Mouse (Mus musculus): ENCODE measurements at regions not wholly inside any gene's neighbourhood (a gene's known extent, or its start where the extent isn't known, plus 50 kb on each side); places are given as distances from the start of the nearest gene placed in this dataset.

GRCm38 (mm10) chr1:163650577-163651180 is 74.4 kb downstream of the Mettl11b start:
- H3ac ChIP-seq (ENCODE audit: control insufficient read depth, insufficient read length) = no peak overlapping the region
- H3K4me3 ChIP-seq = no peak overlapping the region
- H3K79me2 ChIP-seq (ENCODE audit: control insufficient read depth, insufficient read depth) = no peaks in the 10 kb centered on the region
- H3K27me3 ChIP-seq (ENCODE audit: control insufficient read depth, insufficient read depth, insufficient read length) = no peaks in the 10 kb centered on the region
- no peak for TF ChIP-seq TCF3 (IDR thresholded peaks at IDR 0.05; ENCODE audit: insufficient read length, low read depth)
- no peak for TF ChIP-seq E2F4 (IDR thresholded peaks at IDR 0.05; ENCODE audit: insufficient read depth)
- no peak for TF ChIP-seq TCF12 (IDR thresholded peaks at IDR 0.05; ENCODE audit: insufficient read depth, poor library complexity, severe bottlenecking)
- no peak for TF ChIP-seq POLR2A (IDR thresholded peaks at IDR 0.05; ENCODE audit: insufficient read length, low read depth)
- TF ChIP-seq CEBPB (IDR thresholded peaks at IDR 0.05; ENCODE audit: insufficient read depth, poor library complexity, severe bottlenecking) = no peak
- no peaks in the 10 kb centered on the region for H3K36me3 ChIP-seq (ENCODE audit: control insufficient read depth, insufficient read depth)
- no peak overlapping the region for H3K4me2 ChIP-seq (ENCODE audit: low read depth)

GRCm38 (mm10) chr1:163642091-163642490 is 82.9 kb downstream of the Mettl11b start:
- Histone ChIP-seq H3K36me3 (ENCODE audit: control insufficient read depth, insufficient read depth) (no peaks in the 10 kb centered on the region), H3K4me2 (ENCODE audit: low read depth) (no peak overlapping the region), H3K27me3 (ENCODE audit: control insufficient read depth, insufficient read depth, insufficient read length) (no peaks in the 10 kb centered on the region), H3ac (ENCODE audit: control insufficient read depth, insufficient read length) (no peak overlapping the region), H3K4me3 (no peak overlapping the region), H3K79me2 (ENCODE audit: control insufficient read depth, insufficient read depth) (no peaks in the 10 kb centered on the region)
- TF ChIP-seq MYOG (IDR thresholded peaks at IDR 0.05; ENCODE audit: control insufficient read depth in 1 of 3, insufficient read depth in 1 of 3, insufficient read length in 2 of 3, low read depth in 2 of 3) = no peak
- TF ChIP-seq MYOD1 (IDR thresholded peaks at IDR 0.05; ENCODE audit: control insufficient read depth in 1 of 3, insufficient read length in 2 of 3, low read depth in 2 of 3) = no peak
- no peak for TF ChIP-seq TCF3 (IDR thresholded peaks at IDR 0.05; ENCODE audit: insufficient read length, low read depth)
- no peak for TF ChIP-seq E2F4 (IDR thresholded peaks at IDR 0.05; ENCODE audit: insufficient read depth)
- TF ChIP-seq TCF12 (IDR thresholded peaks at IDR 0.05; ENCODE audit: insufficient read depth, poor library complexity, severe bottlenecking) = no peak
- no peak for TF ChIP-seq POLR2A (IDR thresholded peaks at IDR 0.05; ENCODE audit: insufficient read length, low read depth)
- no peak for TF ChIP-seq USF1 (IDR thresholded peaks at IDR 0.05; ENCODE audit: low read depth)
- TF ChIP-seq POLR2AphosphoS2 (IDR thresholded peaks at IDR 0.05; ENCODE audit: insufficient read length, low read depth) = no peak

- Histone ChIP-seq H3K27me3 (ENCODE audit: control insufficient read depth, insufficient read depth, insufficient read length) (no peaks in the 10 kb centered on the region), H3K79me2 (ENCODE audit: control insufficient read depth, insufficient read depth) (no peaks in the 10 kb centered on the region), H3K4me3 (no peak overlapping the region), H3K36me3 (ENCODE audit: control insufficient read depth, insufficient read depth) (no peaks in the 10 kb centered on the region), H3ac (ENCODE audit: control insufficient read depth, insufficient read length) (no peak overlapping the region), H3K4me2 (ENCODE audit: low read depth) (no peak overlapping the region)
- no peak for TF ChIP-seq SRF (IDR thresholded peaks at IDR 0.05; ENCODE audit: control insufficient read depth, insufficient read length, low read depth)
- no peak for TF ChIP-seq USF1 (IDR thresholded peaks at IDR 0.05; ENCODE audit: low read depth)
Measured at GRCm38 (mm10) chr1:163640527-163641228, 84.4 kb downstream of the Mettl11b start.

GRCm38 (mm10) chr1:163630291-163630812 is 94.7 kb downstream of the Mettl11b start:
- no peaks in the 10 kb centered on the region for H3K27me3 ChIP-seq (ENCODE audit: control insufficient read depth, insufficient read depth, insufficient read length)
- H3K79me2 ChIP-seq (ENCODE audit: control insufficient read depth, insufficient read depth) = no peaks in the 10 kb centered on the region
- no peak overlapping the region for H3K4me3 ChIP-seq
- H3ac ChIP-seq (ENCODE audit: control insufficient read depth, insufficient read length) = no peak overlapping the region
- H3K36me3 ChIP-seq (ENCODE audit: control insufficient read depth, insufficient read depth) = no peaks in the 10 kb centered on the region
- H3K4me2 ChIP-seq (ENCODE audit: low read depth) = no peak overlapping the region
- no peak for TF ChIP-seq MYOD1 (IDR thresholded peaks at IDR 0.05; ENCODE audit: control insufficient read depth in 1 of 3, insufficient read length in 2 of 3, low read depth in 2 of 3)
- TF ChIP-seq E2F4 (IDR thresholded peaks at IDR 0.05; ENCODE audit: insufficient read depth) = no peak
- TF ChIP-seq POLR2A (IDR thresholded peaks at IDR 0.05; ENCODE audit: insufficient read length, low read depth) = no peak
- TF ChIP-seq CEBPB (IDR thresholded peaks at IDR 0.05; ENCODE audit: insufficient read depth, poor library complexity, severe bottlenecking) = no peak
- TF ChIP-seq TCF12 (IDR thresholded peaks at IDR 0.05; ENCODE audit: insufficient read depth, poor library complexity, severe bottlenecking) = no peak
- TF ChIP-seq TCF3 (IDR thresholded peaks at IDR 0.05; ENCODE audit: insufficient read length, low read depth) = no peak
- no peak for TF ChIP-seq SRF (IDR thresholded peaks at IDR 0.05; ENCODE audit: control insufficient read depth, insufficient read length, low read depth)
- TF ChIP-seq MYOG (IDR thresholded peaks at IDR 0.05; ENCODE audit: control insufficient read depth in 1 of 3, insufficient read depth in 1 of 3, insufficient read length in 2 of 3, low read depth in 2 of 3) = no peak
- TF ChIP-seq REST (IDR thresholded peaks at IDR 0.05; ENCODE audit: insufficient read depth, insufficient read length) = no peak
- no peak for TF ChIP-seq USF1 (IDR thresholded peaks at IDR 0.05; ENCODE audit: low read depth)

- no peak overlapping the region for H3K4me2 ChIP-seq (ENCODE audit: low read depth)
- H3K79me2 ChIP-seq (ENCODE audit: control insufficient read depth, insufficient read depth) = no peaks in the 10 kb centered on the region
- no peak for TF ChIP-seq MYOG (IDR thresholded peaks at IDR 0.05; ENCODE audit: control insufficient read depth in 1 of 3, insufficient read depth in 1 of 3, insufficient read length in 2 of 3, low read depth in 2 of 3)
- no peak for TF ChIP-seq USF1 (IDR thresholded peaks at IDR 0.05; ENCODE audit: low read depth)
- no peak for TF ChIP-seq POLR2A (IDR thresholded peaks at IDR 0.05; ENCODE audit: insufficient read length, low read depth)
- TF ChIP-seq MAX (IDR thresholded peaks at IDR 0.05; ENCODE audit: low read depth) = no peak
- TF ChIP-seq TCF3 (IDR thresholded peaks at IDR 0.05; ENCODE audit: insufficient read length, low read depth) = no peak
- TF ChIP-seq TCF12 (IDR thresholded peaks at IDR 0.05; ENCODE audit: insufficient read depth, poor library complexity, severe bottlenecking) = no peak
- TF ChIP-seq MYOD1 (IDR thresholded peaks at IDR 0.05; ENCODE audit: control insufficient read depth in 1 of 3, insufficient read length in 2 of 3, low read depth in 2 of 3) = no peak
- TF ChIP-seq REST (IDR thresholded peaks at IDR 0.05; ENCODE audit: insufficient read depth, insufficient read length) = no peak
- no peak for TF ChIP-seq CEBPB (IDR thresholded peaks at IDR 0.05; ENCODE audit: insufficient read depth, poor library complexity, severe bottlenecking)
- TF ChIP-seq SRF (IDR thresholded peaks at IDR 0.05; ENCODE audit: control insufficient read depth, insufficient read length, low read depth) = no peak
- no peak for TF ChIP-seq POLR2AphosphoS2 (IDR thresholded peaks at IDR 0.05; ENCODE audit: insufficient read length, low read depth)
- no peaks in the 10 kb centered on the region for H3K27me3 ChIP-seq (ENCODE audit: control insufficient read depth, insufficient read depth, insufficient read length)
- H3ac ChIP-seq (ENCODE audit: control insufficient read depth, insufficient read length) = no peak overlapping the region
- H3K36me3 ChIP-seq (ENCODE audit: control insufficient read depth, insufficient read depth) = no peaks in the 10 kb centered on the region
- H3K4me3 ChIP-seq = no peak overlapping the region
Measured at GRCm38 (mm10) chr1:163624887-163625286, 100.1 kb downstream of the Mettl11b start.
